Mouse (Mus musculus) bone marrow macrophage, adult 2 months (primary cell): ENCODE measurements around the gene Galnt7. TPM values are rescaled to one million over a fixed set of nuclear protein-coding genes. Genes with fewer than 3 reads are reported as not detected.
A peak's percentile ranks its signal among the peaks of the same experiment; 100 is the strongest.
"Not testable (repeated sequence)": the region's sequence is repeated elsewhere in the genome, so short reads cannot be mapped to it uniquely, and the experiment has no call there.

ENCODE experiments used
- H3K27ac ChIP-seq: 2 replicates; pipeline ENCODE4 v1.5.1; 2012; ENCODE audit warnings: low read depth, low read length; ENCODE audit not compliant: insufficient read depth
- H3K4me1 ChIP-seq: 2 replicates; pipeline ENCODE4 v1.6.1; 2012; ENCODE audit warnings: low read length; ENCODE audit not compliant: control insufficient read depth, insufficient read depth
- H3K4me3 ChIP-seq: 2 replicates; pipeline ENCODE4 v1.5.1; 2012; ENCODE audit warnings: mild to moderate bottlenecking, low read length, moderate library complexity; ENCODE audit not compliant: insufficient read depth
- CTCF ChIP-seq: IDR thresholded peaks from 2 replicates; pipeline ENCODE4 v1.5.1; 2012; ENCODE audit warnings: low read depth, mild to moderate bottlenecking, low read length, moderate library complexity
- POLR2A ChIP-seq: IDR thresholded peaks from 2 replicates; pipeline ENCODE4 v1.6.1; 2012; ENCODE audit warnings: mild to moderate bottlenecking, low read depth, low read length, borderline replicate concordance
- polyA plus RNA-seq: library from polyadenylated mRNA; stranded (reverse); fragments of >200 nt; gene quantifications from 2 replicates; pipeline ENCODE4 v1.2.4, GENCODE M21; 2012; ENCODE audit not compliant: missing spikeins, insufficient read depth, insufficient read length

Gene Galnt7
- polyA plus RNA-seq, 1 experiment = 24.7 TPM

DNA sequence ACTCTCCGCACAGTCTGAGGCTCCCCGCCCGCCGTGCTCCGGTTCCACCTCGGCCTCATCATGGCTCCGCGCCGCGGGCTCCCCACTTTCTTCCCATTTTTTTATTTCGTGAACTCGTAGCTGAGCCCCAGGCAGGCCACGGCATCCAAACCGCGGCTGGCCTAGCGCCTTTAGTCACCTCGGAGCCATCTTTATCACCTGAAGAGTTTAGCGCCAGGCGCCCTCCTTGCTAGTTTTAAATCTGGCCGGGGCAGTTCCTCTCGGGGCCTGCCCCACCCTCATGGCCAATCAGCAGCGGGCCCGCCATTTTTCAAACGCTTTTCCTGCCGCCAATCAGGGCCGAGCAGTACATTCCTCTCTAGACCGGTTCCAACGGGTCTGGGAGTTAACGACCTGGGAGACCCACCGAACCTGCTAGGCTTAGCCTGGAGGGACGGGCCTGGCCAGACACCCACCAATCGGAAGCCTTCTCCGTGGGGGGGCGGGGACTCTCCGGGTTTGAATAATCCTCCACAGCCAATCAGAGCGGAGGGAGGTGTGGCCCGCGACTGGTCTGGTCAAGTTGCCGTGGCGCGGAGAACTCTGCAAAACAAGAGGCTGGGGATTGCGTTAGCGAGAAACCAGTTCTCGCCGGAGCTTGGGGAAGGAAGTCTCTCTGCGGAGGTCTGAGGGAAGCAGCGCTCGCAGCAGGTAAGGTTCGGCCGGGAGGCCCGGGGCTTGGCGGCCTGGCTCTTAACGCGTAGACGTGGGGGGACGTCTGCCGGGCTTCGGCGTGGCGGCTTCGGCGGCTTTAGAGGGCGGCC, 141.3 kb downstream of the Galnt7 start, which contains the start of gene Hmgb2:
Gene Hmgb2, plus strand, starts transcription at position 592 of the 803 bp plus-strand sequence.
- Histone ChIP-seq H3K27ac (peak within 1 kb of the TSS; percentile 93), H3K4me3 (peak within 1 kb of the TSS; percentile 90), H3K4me1 (peaks cover 7% of the 10 kb centered on the region)
- no peak for TF ChIP-seq CTCF
- no peak for TF ChIP-seq POLR2A

DNA sequence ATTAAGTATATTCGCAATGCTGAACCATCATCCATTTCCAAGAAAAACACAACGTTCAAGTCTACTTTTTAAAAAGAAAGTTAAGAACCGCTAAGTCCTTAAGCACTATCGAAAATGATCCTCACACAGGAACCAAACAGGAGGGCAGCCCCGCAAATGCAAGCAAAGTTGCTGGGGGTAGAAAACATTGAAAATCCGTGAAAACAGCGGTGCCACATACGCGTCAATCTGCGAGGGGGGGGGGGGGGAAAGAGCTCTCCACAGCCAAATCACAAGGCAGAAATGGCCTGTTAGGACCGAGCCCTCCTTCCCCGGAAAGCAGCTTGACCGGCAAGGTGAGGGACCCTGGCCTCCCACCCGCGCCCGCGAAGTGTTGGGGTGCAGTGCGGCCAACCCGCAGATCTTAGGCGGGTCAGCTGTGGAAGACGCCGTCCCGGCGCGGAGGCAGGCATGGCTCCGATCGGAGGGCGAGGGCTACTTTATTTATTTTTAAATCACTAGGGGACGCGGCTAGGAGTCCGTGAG, 142.0 kb downstream of the Galnt7 start:
- Histone ChIP-seq H3K4me3 (peak overlapping the region; percentile 80), H3K27ac (peak overlapping the region; percentile 76), H3K4me1 (peaks cover 12% of the 10 kb centered on the region)
- no peak for TF ChIP-seq POLR2A
- TF ChIP-seq CTCF = no peak

DNA sequence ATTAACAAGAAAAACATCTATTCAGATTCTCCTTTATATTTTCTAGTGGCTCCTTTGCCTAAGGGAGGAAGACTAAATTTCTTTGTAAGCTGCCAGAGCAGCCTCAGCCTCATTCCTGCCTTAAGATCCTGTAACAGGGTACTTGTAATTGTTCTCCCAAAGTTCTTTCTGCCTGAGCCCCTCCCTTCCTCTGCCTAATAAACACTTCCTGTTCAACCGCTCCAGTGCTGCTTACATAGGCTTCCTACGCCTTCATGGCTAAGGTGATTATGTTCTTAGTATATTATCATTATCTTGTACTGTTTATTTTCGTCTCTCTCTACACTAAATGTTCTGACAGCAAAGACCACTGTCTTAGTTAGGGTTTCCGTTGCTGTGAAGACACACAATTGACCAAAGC, 144.2 kb downstream of the Galnt7 start:
- TF ChIP-seq POLR2A (no peak), CTCF (no peak)
- Histone ChIP-seq H3K4me3 (no peak overlapping the region), H3K27ac (no peak overlapping the region), H3K4me1 (peaks cover 29% of the 10 kb centered on the region)

DNA sequence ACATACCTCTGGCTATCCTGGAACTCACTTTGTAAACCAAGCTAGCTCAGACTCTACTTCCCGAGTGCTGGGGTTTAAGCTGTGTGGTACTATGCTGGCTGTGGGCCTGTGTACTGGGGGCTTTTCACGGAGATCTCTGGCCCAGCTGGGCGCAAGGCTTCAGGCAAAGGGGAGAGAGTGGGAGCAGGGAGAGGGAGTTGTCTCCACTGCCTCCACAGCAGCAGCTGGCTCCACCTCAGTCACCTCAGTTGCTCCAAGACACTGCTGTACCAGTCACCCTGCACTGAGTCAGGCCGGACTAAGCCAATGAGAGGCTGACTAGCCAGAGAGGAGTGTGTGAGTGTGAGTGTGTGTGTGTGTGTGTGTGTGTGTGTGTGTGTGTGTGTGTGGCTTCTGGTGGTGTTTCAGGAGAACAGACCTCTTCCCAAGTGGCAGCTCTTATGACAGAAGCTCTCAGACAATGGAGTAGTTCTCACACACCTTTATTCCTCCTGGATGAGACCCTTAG, 145.2 kb downstream of the Galnt7 start:
- H3K4me1 ChIP-seq = peaks cover 29% of the 10 kb centered on the region
- TF ChIP-seq POLR2A (no peak), CTCF (no peak)
- H3K27ac ChIP-seq = no peak overlapping the region
- H3K4me3 ChIP-seq = no peak overlapping the region

DNA sequence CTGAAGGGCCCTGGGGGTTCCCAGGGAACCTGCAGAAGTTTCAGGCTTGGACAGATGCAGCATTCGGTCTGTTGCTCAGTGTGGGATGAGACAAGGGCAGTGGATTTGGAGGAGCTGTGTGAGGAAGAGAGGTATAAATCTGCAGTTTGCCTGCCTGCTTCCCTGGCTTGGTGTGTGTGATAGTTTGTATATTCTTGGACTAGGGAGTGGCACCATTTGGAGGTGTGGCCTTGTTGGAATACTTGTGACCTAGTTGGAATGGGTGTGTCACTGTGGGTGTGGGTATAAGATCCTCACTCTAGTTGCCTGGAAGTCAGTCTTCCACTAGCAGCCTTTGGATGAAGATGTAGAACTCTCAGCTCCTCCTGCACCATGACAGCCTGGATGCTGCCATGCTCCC, 147.3 kb downstream of the Galnt7 start:
- Histone ChIP-seq H3K27ac (peak overlapping the region; percentile 18; the same call in 1 of the 2 replicates), H3K4me1 (peaks cover 29% of the 10 kb centered on the region)
- not testable (repeated sequence) for H3K4me3 ChIP-seq

DNA sequence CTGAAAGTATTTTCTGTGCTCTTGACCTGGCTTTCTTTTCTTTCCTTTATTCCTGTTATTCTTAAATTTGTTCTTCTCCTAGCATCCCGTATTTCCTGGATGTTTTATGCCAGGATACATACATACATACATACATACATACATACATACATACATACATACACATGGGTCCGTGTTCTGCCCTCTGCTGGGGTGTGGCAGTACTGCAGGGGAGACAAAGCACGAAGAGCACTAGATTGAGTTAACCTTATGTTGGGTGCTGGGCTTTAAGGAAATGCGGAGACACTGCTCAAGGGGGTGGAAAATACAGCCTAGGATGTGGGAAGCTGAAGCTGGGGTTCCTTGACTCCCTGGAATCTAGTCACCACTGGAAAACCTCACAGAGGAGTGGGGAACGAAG, 149.2 kb downstream of the Galnt7 start:
- TF ChIP-seq CTCF = peak; percentile 54; the same call in 1 of the 2 replicates
- TF ChIP-seq POLR2A = no peak
- Histone ChIP-seq H3K27ac (no peak overlapping the region), H3K4me1 (peaks cover 26% of the 10 kb centered on the region), H3K4me3 (no peak overlapping the region)

DNA sequence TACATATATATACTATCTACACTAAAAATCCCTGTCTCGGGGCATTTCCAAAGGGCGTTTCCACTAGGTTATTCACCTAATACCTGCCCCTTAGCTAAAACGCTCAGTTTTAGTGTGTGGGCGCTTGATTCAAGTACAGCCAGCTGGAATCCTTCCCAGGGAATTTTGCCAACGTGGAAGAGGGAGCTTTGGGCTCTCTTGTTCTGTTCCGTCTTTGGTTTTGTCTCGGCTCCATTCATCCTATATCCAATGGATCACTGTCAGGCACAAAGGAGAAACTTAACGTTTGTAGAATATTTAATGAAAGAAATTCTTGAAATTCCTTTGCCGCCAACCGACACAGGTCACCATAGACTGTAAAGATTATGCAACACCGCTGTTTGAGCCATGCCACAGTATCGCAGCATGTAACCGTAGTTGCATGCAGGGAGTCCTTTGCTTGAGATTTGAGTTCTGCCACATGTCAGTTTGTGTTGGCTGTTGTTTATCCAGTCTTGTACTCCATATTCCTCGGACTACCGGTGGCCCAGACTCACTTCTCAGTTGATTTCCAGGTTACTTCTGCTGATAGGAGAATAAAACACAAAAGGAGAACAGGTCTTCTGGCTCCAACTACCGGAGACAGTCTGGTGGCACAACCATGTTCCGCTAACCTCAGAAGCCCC, 153.9 kb downstream of the Galnt7 start:
- TF ChIP-seq POLR2A = no peak
- no peak for TF ChIP-seq CTCF
- no peak overlapping the region for H3K4me3 ChIP-seq
- H3K4me1 ChIP-seq = peaks cover 12% of the 10 kb centered on the region
- H3K27ac ChIP-seq = no peak overlapping the region

DNA sequence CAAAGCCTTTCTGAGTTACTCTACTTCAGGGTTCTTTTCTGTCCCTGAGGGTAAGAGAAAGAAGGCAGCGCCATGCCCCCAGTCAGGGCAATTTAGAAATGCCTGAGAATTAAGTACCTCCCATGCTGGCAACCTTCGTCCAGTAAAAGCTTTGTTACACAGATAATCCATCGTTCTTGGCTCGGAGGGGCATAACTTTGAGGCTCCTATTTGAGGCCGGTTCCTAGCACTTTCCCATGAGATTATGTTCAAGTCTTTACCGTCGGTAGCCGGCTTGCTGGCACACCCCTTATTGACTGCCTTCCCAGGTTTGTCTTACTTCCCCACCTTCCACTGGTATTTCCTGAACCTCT, 154.4 kb downstream of the Galnt7 start:
- peaks cover 9% of the 10 kb centered on the region for H3K4me1 ChIP-seq
- H3K4me3 ChIP-seq = no peak overlapping the region
- no peak overlapping the region for H3K27ac ChIP-seq
- no peak for TF ChIP-seq CTCF
- no peak for TF ChIP-seq POLR2A

DNA sequence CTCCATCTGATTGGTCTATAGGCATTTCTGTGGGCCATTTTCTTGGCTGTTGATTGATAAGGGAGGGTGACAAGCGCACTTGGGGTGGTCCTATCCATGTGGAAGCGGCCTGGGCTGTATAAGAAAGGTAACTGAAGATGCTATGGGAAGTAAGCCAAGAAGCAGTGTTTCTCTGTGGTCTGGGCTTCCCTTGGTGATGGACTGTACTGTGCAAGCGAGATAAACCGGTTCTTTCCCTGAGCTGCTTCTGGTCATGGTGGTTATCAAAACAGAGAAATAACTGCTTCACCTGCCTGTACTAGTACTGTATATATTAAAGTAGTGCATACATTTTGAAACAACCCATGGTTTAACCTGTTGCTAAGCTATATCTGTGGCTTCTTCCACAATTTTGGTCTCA, 161.0 kb downstream of the Galnt7 start:
- no peak for TF ChIP-seq POLR2A
- TF ChIP-seq CTCF = no peak
- Histone ChIP-seq H3K27ac (no peak overlapping the region), H3K4me1 (peaks cover 14% of the 10 kb centered on the region), H3K4me3 (no peak overlapping the region)

DNA sequence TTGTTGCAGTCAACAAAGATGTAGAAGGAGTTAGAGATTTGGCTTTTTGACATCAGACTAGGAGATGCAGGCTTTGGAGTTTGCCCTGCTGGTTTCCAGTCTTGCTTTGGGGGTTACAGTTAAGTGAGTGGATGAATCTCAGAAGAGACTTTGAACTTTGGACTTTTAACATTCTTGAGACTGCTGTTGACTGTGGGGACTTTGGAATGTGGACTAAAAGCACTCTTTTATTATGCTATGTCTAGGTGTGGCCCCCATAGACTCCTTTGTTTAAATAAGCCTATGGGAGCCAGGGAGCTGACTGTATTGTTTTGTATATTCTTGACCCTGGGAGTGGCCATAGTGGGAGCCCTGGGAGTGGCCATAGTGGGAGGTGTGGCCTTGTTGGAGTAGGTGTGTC, 162.9 kb downstream of the Galnt7 start:
- Histone ChIP-seq H3K4me3 (no peak overlapping the region), H3K27ac (no peak overlapping the region), H3K4me1 (peaks cover 7% of the 10 kb centered on the region; the same call in 1 of the 2 replicates)
- no peak for TF ChIP-seq CTCF
- no peak for TF ChIP-seq POLR2A
